Mouse (Mus musculus) adrenal gland, postnatal 14 days (tissue): ENCODE measurements around the gene Dusp22. TPM values are rescaled to one million over a fixed set of nuclear protein-coding genes. Genes with fewer than 3 reads are reported as not detected.

ENCODE experiments used
- DNase-seq: peaks from one replicate; pipeline ENCODE4 v3.0.0; 2021; ENCODE audit warnings: mixed read lengths
- total RNA-seq: library from RNA; stranded (reverse); gene quantifications from 2 replicates; pipeline ENCODE4 v1.2.3, GENCODE M21; 2021

The Dusp22 gene
- total RNA-seq, 1 experiment from 2014 or later, result 33.9 TPM

DNA sequence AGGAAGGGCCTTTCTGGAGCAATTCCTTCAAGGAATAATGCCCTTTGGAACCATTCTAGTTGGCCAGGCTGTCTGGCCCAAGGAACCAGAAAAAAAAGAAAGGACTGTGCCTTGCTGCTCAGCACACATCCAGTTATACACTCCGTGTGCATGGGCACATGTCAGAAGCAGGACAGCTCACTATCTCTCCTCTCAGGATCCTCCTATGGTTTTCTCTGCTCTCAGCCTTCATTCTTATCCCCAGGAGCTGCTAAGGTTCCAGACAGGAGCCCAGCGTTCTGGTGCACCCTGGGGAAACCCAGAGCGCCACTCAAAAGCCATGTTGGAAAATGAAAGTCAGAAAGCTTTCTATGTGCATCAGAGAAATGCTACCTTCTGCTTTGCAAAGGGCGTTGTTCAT is 55.8 kb downstream of the Dusp22 start:
- DNase-seq, result no peak

DNA sequence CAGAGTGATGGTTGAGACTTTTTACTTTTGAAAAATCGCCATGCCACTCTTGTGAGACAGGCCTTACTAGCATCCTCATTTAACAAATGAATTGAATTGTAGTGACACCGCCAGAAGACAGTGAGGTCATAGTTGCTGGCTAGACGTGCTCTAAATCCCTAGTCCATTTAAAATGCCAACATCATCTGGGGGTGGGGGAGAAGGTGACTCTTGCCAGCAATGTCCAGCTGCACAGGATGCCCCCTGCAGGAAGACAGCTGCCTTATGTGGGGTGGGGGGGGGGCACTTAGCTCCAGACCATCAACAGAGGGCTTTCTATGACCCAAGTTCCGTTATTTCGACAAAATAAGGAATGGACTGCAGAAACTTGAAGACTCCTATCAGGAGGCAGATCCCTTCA is 56.8 kb downstream of the Dusp22 start:
- DNase-seq, result no peak

DNA sequence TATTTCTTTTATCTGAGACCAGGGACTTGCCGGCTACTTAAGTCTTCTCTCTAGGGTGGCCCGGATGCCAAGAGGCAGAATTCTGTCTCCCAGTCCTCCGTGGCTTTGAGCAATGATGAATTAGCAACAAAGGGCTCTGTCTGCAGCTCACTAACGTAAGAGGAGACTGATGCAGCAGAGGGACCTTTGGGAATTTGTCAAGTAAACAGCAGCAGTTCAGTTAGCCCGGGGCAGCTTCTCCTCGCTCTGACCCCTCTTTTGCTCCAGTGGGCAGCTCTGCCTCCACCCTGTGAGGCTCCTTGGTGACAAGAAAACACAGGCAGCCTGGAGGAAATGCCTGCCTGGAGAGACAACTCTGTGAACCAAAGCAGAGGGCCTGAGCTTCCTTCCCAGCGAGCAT is 62.8 kb downstream of the Dusp22 start:
- DNase-seq, result peak; percentile 32

DNA sequence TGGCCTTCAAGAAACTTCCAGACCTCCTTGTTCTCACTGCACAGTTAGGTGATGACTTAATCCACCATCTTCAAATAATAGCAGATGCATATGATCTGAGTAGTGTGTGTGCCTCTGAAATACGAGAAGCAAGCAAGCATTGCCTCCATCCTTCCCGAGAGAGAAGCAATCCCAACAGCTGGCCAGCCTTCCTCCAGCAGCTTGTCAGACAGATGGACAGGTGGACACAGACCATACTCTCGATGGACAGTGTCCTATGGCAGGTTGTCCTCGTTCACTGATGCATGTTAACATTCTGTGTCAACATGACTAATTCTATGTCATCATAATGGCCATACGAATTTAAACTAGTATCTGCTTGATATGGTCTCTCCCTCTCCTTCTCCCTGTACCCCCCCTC is 63.5 kb downstream of the Dusp22 start:
- DNase-seq, result no peak

GRCm38 (mm10) chr13:30723858-30724257 is 64.1 kb downstream of the Dusp22 start:
- no peak for DNase-seq

DNA sequence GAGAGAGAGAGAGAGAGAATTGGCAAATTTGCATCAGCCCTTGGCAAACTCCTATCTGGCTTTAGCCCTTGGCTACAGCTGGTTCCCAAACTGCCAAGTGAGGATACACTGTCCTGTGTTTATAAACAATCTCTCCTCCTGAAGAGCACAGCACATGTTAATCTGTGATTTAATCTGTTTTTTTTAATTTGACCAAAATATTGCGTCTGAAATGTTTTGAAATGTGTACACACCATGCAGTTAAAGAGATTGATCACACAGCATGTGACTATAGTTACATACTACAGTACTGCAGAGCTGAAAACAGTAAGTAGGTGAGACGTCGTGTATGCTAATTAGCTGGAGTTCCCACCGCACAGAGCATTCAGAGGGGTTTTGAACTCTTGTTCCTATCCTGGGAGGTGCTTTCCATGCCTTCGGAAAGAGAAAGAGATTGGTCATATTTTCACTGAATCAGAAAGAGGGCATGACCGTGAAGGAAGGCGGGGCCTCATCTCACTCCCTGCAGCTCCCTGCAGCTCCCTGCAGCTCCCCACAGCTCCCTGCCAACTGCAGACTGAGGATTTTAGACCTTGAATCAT is 65.0 kb downstream of the Dusp22 start:
- peak; percentile 62 for DNase-seq

DNA sequence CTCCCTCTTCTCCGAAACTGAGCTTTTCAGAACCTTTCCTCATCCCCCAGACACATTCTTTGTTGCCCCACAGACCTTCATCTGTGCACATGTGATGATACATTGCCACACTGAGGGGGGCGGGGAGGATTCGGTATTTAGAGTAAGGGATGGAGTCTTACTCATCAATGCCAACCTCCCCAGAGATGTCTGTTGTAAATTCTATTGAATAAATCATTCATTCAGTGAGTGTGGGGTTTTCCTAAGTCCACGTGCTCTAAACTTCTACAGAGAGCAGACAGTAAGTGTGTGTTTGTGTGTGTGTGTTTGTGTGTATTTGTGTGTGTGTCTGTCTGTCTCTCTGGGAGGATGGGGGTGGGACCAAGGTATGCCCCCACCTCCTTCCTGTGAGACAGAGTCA is 67.1 kb downstream of the Dusp22 start:
- no peak for DNase-seq

DNA sequence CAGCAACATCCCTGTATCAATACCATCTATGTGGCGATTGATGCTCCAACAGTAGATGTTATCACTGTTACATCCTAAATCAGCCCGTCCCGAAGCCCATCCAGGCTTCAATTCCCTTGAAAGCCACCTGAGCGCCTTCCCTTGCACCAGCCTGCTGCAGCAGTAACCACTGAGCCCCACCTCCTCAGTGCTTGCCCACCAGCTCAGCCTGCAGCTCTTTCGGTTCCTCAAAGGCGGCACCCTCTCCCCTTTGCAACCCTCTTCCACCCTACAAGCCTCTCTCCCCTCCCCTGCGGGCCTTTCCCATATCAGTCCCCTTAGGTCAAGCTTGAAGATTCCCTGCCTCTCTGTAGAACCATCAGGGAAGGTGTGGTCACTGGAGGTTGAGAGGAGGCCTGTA is 68.4 kb downstream of the Dusp22 start:
- DNase-seq, result no peak

DNA sequence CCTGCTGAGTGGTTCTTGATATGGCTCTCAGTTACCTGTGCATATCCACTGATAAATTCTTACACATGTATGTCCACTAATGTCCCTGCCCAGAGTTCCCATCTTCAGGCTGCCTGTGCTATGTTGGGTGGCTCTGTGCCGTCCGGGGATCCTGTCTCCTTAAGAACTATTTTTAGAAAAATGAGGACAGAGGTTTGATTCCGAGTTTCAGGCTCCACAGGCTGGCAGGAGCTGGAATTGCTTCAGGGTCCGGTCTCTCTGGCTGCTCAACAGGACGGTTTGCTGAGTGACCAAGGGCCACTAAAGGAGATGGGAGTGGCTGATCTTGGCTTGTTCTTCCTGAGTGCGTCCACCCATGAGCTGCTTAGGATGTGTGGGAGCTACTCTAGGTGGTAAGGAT is 69.4 kb downstream of the Dusp22 start:
- DNase-seq, result peak; percentile 59

GRCm38 (mm10) chr13:30730104-30730793 is 70.5 kb downstream of the Dusp22 start:
- DNase-seq, result no peak

DNA sequence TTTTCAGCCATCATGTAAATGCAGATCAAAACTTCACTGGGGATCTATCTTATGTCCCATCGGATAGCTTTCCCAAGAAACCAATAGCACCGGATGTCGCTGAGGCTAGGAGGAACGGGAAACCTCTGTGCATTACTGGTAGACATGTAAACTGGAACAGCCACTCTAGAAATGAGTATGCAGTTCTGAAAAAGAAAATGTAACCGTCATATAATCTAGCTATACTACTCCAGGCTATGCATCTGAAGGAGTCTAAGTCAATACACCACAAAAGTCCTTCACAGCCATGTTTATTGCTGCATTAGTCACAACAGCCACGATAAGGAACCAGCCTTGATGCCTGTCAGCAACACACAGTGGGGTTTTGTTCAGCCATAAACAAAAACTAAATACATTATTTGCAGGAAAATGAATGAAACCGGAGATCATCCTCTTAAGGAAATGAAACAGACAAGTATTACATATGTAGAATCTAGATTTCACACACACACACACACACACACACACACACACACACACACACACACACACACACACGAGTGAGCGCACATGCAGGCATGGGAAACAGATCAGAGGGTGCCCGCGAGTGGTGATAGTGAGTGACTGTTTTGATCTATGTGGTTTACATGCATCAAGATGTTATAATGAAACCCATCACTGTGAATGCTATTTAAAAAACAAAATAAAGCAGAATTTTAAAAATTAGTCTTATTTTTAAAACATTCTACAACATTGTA is 73.1 kb downstream of the Dusp22 start:
- DNase-seq, result no peak

GRCm38 (mm10) chr13:30736721-30737120 is 76.9 kb downstream of the Dusp22 start:
- DNase-seq, result no peak

GRCm38 (mm10) chr13:30737257-30737656 is 77.5 kb downstream of the Dusp22 start:
- no peak for DNase-seq

DNA sequence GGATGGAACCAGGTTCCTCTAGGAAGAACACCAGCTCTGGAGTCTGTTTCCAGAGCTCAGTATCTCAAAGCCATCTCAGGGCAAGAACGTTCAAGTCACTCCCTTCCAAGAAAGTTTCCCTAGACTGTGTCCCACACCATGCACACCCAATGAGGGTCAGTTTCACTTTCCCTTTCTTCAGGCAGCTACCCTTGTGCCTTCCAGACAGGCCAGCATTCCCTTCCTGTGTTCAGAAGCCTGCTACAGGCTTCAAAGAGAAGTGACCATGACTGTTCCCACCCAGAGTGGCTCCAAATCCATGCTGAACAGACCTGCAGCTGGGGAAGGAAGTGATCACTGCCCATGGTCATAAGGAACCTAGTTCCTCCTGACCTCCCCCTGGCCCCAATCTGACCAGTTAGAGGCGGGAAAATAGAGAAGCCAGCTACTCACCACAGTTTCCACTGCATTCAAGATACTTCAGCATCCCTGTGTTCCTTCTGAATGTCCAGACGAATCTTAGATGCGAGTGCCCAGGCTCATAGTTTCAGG is 78.6 kb downstream of the Dusp22 start:
- DNase-seq, result no peak

GRCm38 (mm10) chr13:30741172-30741571 is 81.4 kb downstream of the Dusp22 start:
- no peak for DNase-seq

DNA sequence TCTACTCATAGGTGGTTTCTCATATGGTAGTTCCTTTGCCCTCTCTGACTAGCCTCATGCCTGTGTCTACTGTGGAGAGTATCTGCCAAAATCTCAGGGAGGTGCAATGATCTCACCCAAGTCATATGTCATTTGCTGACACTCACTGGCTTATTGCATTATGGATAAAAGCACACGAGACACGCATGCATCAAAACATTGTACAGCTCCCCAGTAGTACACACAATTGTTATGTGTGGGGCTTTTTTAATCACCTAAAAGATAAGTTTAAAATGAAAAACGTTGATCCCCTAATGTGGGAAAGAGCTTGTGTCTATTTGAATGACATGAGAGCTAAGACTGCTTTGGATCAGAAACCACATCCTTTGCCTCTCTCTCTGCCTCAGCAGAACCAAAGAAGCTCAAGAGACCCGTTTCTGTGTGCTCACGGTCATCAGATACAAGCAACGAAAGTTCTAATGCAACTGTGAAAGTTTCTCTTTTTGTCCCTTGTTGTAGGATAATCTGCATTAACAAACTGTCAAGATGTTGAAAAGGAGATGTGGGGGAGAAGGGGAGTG is 82.7 kb downstream of the Dusp22 start:
- no peak for DNase-seq

GRCm38 (mm10) chr13:30745121-30745520 is 85.3 kb downstream of the Dusp22 start:
- DNase-seq, result no peak

GRCm38 (mm10) chr13:30747068-30747467 is 87.3 kb downstream of the Dusp22 start:
- no peak for DNase-seq

GRCm38 (mm10) chr13:30747504-30747903 is 87.7 kb downstream of the Dusp22 start:
- no peak for DNase-seq

DNA sequence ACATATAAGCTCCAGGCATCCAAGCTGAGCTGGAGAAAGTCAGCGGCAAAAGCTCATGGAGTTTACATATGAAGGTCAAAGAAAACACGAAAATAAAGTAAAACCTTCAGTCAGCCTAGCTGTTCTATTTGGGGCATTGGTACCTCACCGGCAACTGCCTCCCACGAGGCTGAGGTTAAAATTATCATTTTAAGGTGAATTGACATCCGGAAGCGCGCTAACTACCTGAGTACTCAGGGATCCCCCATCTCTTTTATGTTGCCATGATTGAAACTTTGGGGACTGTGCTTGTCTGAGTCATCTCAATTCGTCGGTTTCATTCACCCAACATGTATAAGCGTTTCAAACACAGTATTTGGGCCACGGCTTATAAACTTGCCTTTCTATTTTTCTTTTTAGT is 88.5 kb downstream of the Dusp22 start:
- no peak for DNase-seq

DNA sequence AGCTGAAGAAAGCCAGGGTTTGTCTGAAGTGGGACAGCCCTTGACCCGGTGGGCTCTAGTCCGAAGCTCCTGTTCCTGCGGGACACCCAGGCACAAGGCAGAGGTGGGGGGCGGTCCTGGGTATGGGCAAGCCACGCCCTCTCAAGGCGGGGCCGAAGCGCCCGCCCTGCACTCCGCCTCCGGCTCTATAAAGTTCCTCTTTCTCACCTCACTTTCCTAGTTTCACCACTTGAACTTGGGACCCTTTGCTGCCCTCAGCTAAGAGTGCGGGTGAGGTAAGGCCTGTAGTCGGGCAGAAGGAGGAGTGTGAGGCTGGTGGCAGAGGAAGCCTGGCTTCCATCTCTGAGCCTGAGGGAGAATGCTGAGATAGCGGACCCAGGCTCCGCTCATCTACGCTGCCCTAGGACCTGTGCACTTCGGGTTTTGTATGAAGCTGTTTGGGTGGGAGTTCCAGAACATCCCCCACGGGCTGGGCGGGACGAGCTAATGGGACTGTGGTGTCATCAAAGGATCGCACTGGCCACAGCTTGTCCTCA is 89.3 kb downstream of the Dusp22 start, which contains the start of gene Irf4:
Irf4 (plus strand) TSS at position 206 of the 536 bp plus-strand sequence.
- DNase-seq, result peak; percentile 67

- DNase-seq, result peak; percentile 35
These were observed 89.8 kb downstream of the Dusp22 start for GRCm38 (mm10) chr13:30749557-30750141.
